Mouse (Mus musculus): ENCODE data around the gene Snd1. TPM values are rescaled to one million over a fixed set of nuclear protein-coding genes. Genes with fewer than 3 reads are reported as not detected.

Gene Snd1
- polyA plus RNA-seq, 1 experiment from 2014 or later: 138 TPM

DNA sequence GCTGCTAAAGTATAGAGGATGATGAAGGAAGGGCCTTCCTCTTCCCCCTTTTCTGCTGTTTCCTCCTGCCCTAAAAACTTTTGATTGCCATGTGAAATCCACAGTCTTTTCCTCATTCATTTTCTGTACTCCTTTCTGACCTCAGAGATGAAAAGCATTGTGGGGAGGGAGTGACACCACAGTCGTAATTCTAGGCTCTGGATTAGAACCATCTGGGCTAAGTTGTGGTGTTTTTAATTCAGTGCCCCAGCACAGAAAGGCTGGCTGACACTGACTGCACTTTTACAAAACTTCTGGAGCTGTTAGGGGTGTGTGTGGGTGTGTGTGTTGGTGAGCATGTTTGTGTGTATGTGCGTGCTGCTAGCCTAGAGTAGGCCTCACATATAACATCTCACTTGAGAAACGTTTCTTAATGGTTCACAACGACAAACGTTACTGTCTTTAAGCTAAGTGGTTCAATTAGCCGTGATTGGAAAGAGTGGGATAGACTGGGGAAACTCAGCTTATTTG is 373.4 kb downstream of the Snd1 start:
- peaks cover 7% of the 10 kb centered on the region; the same call in 1 of the 2 replicates for H3K27me3 ChIP-seq (ENCODE audit: low read depth, poor library complexity, severe bottlenecking)
- H3K36me3 ChIP-seq: no peaks in the 10 kb centered on the region
- DNase-seq (ENCODE audit: low spot score): no peak
- WGBS: 48% methylated on average over 6 of the region's 6 CpGs
- H3K27ac ChIP-seq: peak overlapping the region; percentile 72
- H3K4me3 ChIP-seq: no peak overlapping the region
- peaks cover 45% of the 10 kb centered on the region for H3K4me1 ChIP-seq
- no peaks in the 10 kb centered on the region for H3K9me3 ChIP-seq (replicated peaks)

DNA sequence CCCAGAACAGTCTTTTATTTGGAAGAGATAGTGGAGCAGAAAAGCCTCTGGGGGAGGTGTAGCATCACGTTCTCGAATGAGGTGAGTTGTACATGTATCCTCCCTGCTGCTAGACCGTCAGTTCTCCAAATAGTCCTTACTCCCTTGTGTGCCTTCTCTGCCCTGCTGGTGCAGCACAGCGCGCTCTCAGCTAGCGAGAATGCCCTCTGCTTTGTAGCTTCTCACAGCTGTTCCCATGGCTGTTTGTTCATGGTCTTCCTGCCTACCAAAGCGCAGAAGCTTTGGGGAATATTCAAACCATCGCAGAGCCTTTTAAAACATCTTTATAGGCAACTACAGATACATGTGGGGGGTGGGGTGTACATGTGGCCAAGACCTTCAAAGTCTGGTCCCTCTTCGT is 374.0 kb downstream of the Snd1 start:
- no peaks in the 10 kb centered on the region for H3K36me3 ChIP-seq
- H3K27ac ChIP-seq: no peak overlapping the region
- WGBS: 77% methylated on average over 9 of the region's 9 CpGs

DNA sequence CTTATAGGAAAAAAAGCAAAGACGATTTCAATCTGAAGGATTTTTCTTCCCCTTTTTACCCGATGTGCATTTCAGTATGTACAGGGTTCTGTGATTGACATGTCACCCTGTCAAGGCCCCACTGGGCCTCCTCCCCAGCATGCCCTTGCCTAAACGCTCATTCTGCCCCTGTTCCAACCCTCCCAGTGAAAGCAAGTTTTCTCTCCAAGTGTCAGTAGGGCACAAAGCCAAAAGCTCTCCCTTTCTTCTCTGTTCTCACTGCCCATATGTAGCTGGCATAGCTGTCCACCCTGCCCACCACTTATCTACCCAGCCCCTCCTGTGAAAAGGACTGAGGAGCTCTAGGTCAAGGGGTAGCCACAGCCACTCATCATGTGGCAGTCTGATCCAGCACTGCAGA is 374.4 kb downstream of the Snd1 start:
- Histone ChIP-seq H3K27me3 (ENCODE audit: low read depth, poor library complexity, severe bottlenecking) (peaks cover 7% of the 10 kb centered on the region; the same call in 1 of the 2 replicates), H3K4me3 (no peak overlapping the region), H3K36me3 (no peaks in the 10 kb centered on the region), H3K9me3 (replicated peaks) (no peaks in the 10 kb centered on the region), H3K4me1 (peaks cover 55% of the 10 kb centered on the region), H3K27ac (no peak overlapping the region)
- no peak for DNase-seq (ENCODE audit: low spot score)
- WGBS: 80% methylated on average over 3 of the region's 3 CpGs

More for the DNA sequence above, 374.0 kb downstream of the Snd1 start:
- no peak for DNase-seq (ENCODE audit: low spot score)
- no peaks in the 10 kb centered on the region for H3K9me3 ChIP-seq (replicated peaks)
- H3K4me3 ChIP-seq: no peak overlapping the region
- H3K4me1 ChIP-seq: peaks cover 50% of the 10 kb centered on the region
- H3K27me3 ChIP-seq (ENCODE audit: low read depth, poor library complexity, severe bottlenecking): peaks cover 7% of the 10 kb centered on the region; the same call in 1 of the 2 replicates

- Histone ChIP-seq H3K27me3 (ENCODE audit: low read depth, poor library complexity, severe bottlenecking) (peaks cover 7% of the 10 kb centered on the region; the same call in 1 of the 2 replicates), H3K36me3 (no peaks in the 10 kb centered on the region), H3K27ac (no peak overlapping the region), H3K4me3 (no peak overlapping the region), H3K9me3 (replicated peaks) (no peaks in the 10 kb centered on the region), H3K4me1 (peaks cover 65% of the 10 kb centered on the region)
- WGBS: 92% methylated on average over 9 of the region's 9 CpGs
- DNase-seq (ENCODE audit: low spot score): no peak
Measured at GRCm38 (mm10) chr6:28850326-28850900, 375.5 kb downstream of the Snd1 start.

DNA sequence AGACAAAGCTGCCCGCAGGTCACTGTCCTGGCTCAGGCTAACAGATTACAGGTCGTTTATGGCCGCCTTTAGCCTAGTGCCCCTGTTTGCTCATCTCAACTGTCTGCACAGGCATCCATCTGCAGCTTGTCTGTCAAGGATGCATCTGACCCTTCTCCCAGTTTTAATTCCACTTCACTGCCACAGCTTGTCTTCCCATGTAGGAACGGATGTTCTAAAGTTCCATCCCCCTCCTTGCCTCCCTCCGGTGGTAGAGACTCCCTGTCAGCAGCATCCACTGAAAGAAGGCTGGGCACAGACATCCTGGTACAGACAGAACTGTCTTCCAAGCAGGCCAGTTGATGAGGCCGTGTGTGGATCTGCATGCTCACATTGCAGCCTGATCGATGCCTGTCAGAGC is 377.4 kb downstream of the Snd1 start:
- Histone ChIP-seq H3K9me3 (replicated peaks) (no peaks in the 10 kb centered on the region), H3K27ac (no peak overlapping the region), H3K36me3 (no peaks in the 10 kb centered on the region), H3K27me3 (ENCODE audit: low read depth, poor library complexity, severe bottlenecking) (peaks cover 7% of the 10 kb centered on the region; the same call in 1 of the 2 replicates), H3K4me1 (peaks cover 71% of the 10 kb centered on the region), H3K4me3 (no peak overlapping the region)
- DNase-seq (ENCODE audit: low spot score): no peak
- 69% methylated on average over 7 of the region's 7 CpGs for WGBS

- WGBS: 42% methylated on average over 3 of the region's 3 CpGs
- no peak overlapping the region for H3K4me3 ChIP-seq
- H3K4me1 ChIP-seq: peaks cover 64% of the 10 kb centered on the region
- H3K9me3 ChIP-seq (replicated peaks): no peaks in the 10 kb centered on the region
- peaks cover 7% of the 10 kb centered on the region; the same call in 1 of the 2 replicates for H3K27me3 ChIP-seq (ENCODE audit: low read depth, poor library complexity, severe bottlenecking)
- DNase-seq (ENCODE audit: low spot score): no peak
- peak overlapping the region; percentile 39; the same call in 1 of the 2 replicates for H3K27ac ChIP-seq
- no peaks in the 10 kb centered on the region for H3K36me3 ChIP-seq
Measured at GRCm38 (mm10) chr6:28853164-28853563, 378.2 kb downstream of the Snd1 start.

GRCm38 (mm10) chr6:28853654-28854053 is 378.7 kb downstream of the Snd1 start:
- no peak for DNase-seq (ENCODE audit: low spot score)
- Histone ChIP-seq H3K4me1 (peaks cover 59% of the 10 kb centered on the region), H3K27ac (peak overlapping the region; percentile 39), H3K9me3 (replicated peaks) (no peaks in the 10 kb centered on the region), H3K36me3 (no peaks in the 10 kb centered on the region), H3K4me3 (no peak overlapping the region), H3K27me3 (ENCODE audit: low read depth, poor library complexity, severe bottlenecking) (peaks cover 7% of the 10 kb centered on the region; the same call in 1 of the 2 replicates)
- 14% methylated on average over 2 of the region's 2 CpGs for whole genome bisulfite sequencing

GRCm38 (mm10) chr6:28854598-28854997 is 379.7 kb downstream of the Snd1 start:
- 20% methylated on average over 8 of the region's 8 CpGs for WGBS
- Histone ChIP-seq H3K4me1 (peaks cover 49% of the 10 kb centered on the region), H3K36me3 (no peaks in the 10 kb centered on the region), H3K9me3 (replicated peaks) (no peaks in the 10 kb centered on the region), H3K4me3 (no peak overlapping the region), H3K27me3 (ENCODE audit: low read depth, poor library complexity, severe bottlenecking) (peaks cover 7% of the 10 kb centered on the region; the same call in 1 of the 2 replicates), H3K27ac (peak overlapping the region; percentile 39; the same call in 1 of the 2 replicates)
- DNase-seq (ENCODE audit: low spot score): peak; percentile 46

- 0 out of 2 replicates have a peak overlapping the region, but pooled peaks have one; percentile 8 for H3K4me3 ChIP-seq
- peaks cover 7% of the 10 kb centered on the region; the same call in 1 of the 2 replicates for H3K27me3 ChIP-seq (ENCODE audit: low read depth, poor library complexity, severe bottlenecking)
- WGBS: 3% methylated on average over 3 of the region's 3 CpGs
- H3K9me3 ChIP-seq (replicated peaks): no peaks in the 10 kb centered on the region
- peaks cover 50% of the 10 kb centered on the region for H3K4me1 ChIP-seq
- peak overlapping the region; percentile 66 for H3K27ac ChIP-seq
- no peak for DNase-seq (ENCODE audit: low spot score)
- no peaks in the 10 kb centered on the region for H3K36me3 ChIP-seq
Measured at GRCm38 (mm10) chr6:28855442-28855841, 380.5 kb downstream of the Snd1 start.

DNA sequence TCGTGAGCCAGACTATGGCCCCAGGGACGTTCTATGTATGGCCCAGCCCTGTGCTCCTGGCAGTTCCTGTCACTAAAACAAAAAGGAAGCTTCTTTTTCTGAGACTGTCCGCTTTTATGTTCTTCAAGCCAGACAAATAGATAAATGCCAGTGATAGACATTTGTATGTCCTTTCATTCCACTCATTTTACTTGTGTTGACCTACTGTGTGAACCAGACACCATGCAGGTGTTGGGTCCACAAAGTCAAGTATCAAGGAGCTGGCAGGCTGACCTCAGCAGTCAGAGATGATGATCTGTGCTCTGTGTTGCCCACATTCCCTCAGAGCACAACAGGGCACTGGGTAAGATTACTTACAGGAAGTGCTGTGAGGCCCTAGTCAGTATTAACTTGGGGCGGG is 381.9 kb downstream of the Snd1 start:
- 81% methylated on average over 4 of the region's 4 CpGs for WGBS
- H3K27me3 ChIP-seq (ENCODE audit: low read depth, poor library complexity, severe bottlenecking): peaks cover 7% of the 10 kb centered on the region; the same call in 1 of the 2 replicates
- no peaks in the 10 kb centered on the region for H3K9me3 ChIP-seq (replicated peaks)
- H3K27ac ChIP-seq: no peak overlapping the region
- H3K4me1 ChIP-seq: peaks cover 59% of the 10 kb centered on the region
- no peak overlapping the region for H3K4me3 ChIP-seq
- DNase-seq (ENCODE audit: low spot score): no peak
- H3K36me3 ChIP-seq: no peaks in the 10 kb centered on the region

DNA sequence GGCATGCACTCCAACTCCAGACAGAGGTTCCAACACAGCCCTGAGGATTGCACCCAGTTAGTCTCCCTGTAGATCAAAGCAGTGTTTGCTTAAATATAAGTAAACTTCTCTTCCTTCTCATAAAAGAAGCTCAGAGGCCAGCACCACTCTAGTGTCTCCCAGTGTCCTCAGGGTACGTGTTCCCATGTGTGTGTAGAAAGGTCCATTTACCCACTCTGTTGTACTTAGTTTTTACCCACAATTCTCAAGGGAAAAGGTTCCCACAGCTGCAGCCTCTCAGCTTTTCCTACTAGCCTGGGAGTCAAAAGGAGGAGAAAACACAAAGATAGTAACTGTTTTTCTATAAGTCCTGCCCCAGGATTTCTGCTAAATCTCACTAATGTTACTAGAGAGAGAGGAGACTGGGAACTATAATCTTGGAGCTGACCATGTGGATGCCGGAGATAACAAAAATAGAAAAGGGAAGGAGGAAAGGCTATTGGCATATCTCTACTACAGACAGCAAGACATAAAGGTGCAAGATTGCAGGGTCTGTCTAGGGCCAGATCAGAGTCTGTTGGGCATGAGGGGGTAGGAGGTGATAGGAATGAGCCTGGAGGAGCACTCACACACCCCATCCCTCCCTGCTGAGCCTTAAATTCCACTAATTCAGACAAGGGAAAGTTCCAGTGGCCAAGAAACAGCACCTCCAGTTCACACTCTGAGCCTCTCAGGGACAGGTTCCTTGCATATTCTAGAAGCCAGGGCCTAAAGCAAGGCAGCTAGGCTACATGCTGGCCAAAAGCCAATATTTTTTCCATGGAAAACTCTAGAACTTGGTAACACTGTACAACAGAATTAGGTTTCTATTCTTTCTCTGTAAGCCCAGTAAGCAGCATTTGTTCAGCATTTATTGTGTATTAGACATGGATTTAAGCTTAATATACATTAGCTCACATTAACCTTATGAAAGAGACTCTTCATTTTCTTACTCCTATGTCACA is 382.6 kb downstream of the Snd1 start:
- Histone ChIP-seq H3K9me3 (replicated peaks) (no peaks in the 10 kb centered on the region), H3K27me3 (ENCODE audit: low read depth, poor library complexity, severe bottlenecking) (peaks cover 2% of the 10 kb centered on the region; the same call in 1 of the 2 replicates), H3K36me3 (no peaks in the 10 kb centered on the region), H3K27ac (no peak overlapping the region), H3K4me1 (peaks cover 56% of the 10 kb centered on the region), H3K4me3 (no peak overlapping the region)
- WGBS: 75% methylated on average over 2 of the region's 2 CpGs
- DNase-seq (ENCODE audit: low spot score): no peak

DNA sequence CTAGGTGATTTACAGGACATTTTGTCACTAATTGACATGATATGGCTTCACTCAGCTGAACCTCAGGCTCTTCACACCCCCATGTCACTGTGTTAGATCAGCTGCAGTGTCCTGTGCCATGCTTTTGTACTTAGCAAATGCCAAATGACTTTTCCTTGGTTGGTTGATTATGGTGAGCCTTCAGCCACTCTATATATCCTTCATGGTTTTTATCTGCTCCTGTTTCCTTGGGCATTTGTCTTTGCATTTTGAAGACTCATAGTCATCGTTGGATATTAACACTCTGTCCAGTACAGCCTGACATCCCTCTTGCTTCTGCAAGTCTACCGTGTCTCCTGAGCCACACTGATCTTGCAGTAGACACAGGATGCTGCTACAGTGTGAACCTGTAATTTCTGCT is 384.2 kb downstream of the Snd1 start:
- H3K27me3 ChIP-seq (ENCODE audit: low read depth, poor library complexity, severe bottlenecking): no peaks in the 10 kb centered on the region
- H3K9me3 ChIP-seq (replicated peaks): no peaks in the 10 kb centered on the region
- peaks cover 42% of the 10 kb centered on the region for H3K4me1 ChIP-seq
- no peak for DNase-seq (ENCODE audit: low spot score)
- no peaks in the 10 kb centered on the region for H3K36me3 ChIP-seq
- 90% methylated on average over 2 of the region's 2 CpGs for WGBS
- no peak overlapping the region for H3K27ac ChIP-seq
- no peak overlapping the region for H3K4me3 ChIP-seq

DNA sequence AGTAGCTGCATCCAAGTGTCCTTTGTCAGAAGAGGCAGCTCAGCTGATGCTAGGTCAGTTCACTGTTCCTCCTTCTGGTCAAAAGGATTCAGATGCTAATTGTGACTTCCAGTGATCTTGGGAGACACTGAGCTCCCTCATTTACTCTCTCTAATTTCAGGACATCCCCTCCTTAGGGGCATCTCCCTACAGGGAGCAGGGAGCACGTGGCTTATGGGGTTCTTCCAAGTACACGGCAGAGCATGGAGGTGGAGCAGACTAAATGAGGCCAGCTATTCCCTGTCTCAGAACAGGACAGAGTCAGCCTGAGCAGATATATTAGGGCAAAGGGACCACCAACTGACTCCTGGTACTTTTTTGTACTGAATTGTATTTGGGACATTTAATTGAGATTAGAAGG is 385.5 kb downstream of the Snd1 start:
- DNase-seq (ENCODE audit: low spot score): no peak
- WGBS: 50% methylated on average over 2 of the region's 2 CpGs
- H3K9me3 ChIP-seq (replicated peaks): no peaks in the 10 kb centered on the region
- H3K4me3 ChIP-seq: no peak overlapping the region
- H3K27ac ChIP-seq: no peak overlapping the region
- H3K36me3 ChIP-seq: no peaks in the 10 kb centered on the region
- H3K27me3 ChIP-seq (ENCODE audit: low read depth, poor library complexity, severe bottlenecking): no peaks in the 10 kb centered on the region
- peaks cover 28% of the 10 kb centered on the region for H3K4me1 ChIP-seq
